Mouse (Mus musculus) limb, embryonic 14.5 days (tissue): ENCODE measurements around the gene Map2k4. TPM values are rescaled to one million over a fixed set of nuclear protein-coding genes. Genes with fewer than 3 reads are reported as not detected.

Experiments
- ATAC-seq: fragments of 200-750 bp; cut with Nextera tagmentation; 2 replicates; pipeline ENCODE4 v1.8.0; 2017; ENCODE audit warnings: low read depth, moderate number of reproducible peaks, moderate TSS enrichment; ENCODE audit not compliant: low FRiP score
- DNase-seq: peaks from one replicate; pipeline ENCODE4 v3.0.0-alpha.2; 2015; ENCODE audit warnings: low spot score
- H3K27ac ChIP-seq: fragments of 300-500 bp; sonication (generic); replicated peaks from 2 replicates; pipeline ENCODE4 v1.5.1; 2014; ENCODE audit warnings: low read depth, mild to moderate bottlenecking, low read length, moderate library complexity, mixed read lengths
- H3K27me3 ChIP-seq: fragments of 300-500 bp; sonication (generic); 2 replicates; pipeline ENCODE4 v1.6.1; 2014; ENCODE audit warnings: low read length, mixed read lengths; ENCODE audit not compliant: control insufficient read depth, insufficient read depth
- H3K36me3 ChIP-seq: fragments of 300-500 bp; sonication (generic); 2 replicates; pipeline ENCODE4 v1.6.1; 2014; ENCODE audit warnings: mild to moderate bottlenecking, low read length, moderate library complexity, mixed read lengths; ENCODE audit not compliant: control insufficient read depth, insufficient read depth
- H3K4me1 ChIP-seq: fragments of 300-500 bp; sonication (generic); 2 replicates; pipeline ENCODE4 v1.6.1; 2014; ENCODE audit warnings: antibody characterized with exemption, low read length, mixed read lengths; ENCODE audit not compliant: control insufficient read depth, insufficient read depth
- H3K4me2 ChIP-seq: fragments of 300-500 bp; sonication (generic); replicated peaks from 2 replicates; pipeline ENCODE4 v1.6.1; 2014; ENCODE audit warnings: low read depth, mild to moderate bottlenecking, low read length, moderate library complexity; ENCODE audit not compliant: severe bottlenecking
- H3K4me3 ChIP-seq: fragments of 300-500 bp; sonication (generic); replicated peaks from 2 replicates; pipeline ENCODE4 v1.5.1; 2014; ENCODE audit warnings: low read length
- H3K9ac ChIP-seq: fragments of 300-500 bp; sonication (generic); 2 replicates; pipeline ENCODE4 v1.6.1; 2014; ENCODE audit warnings: mild to moderate bottlenecking, low read depth, low read length, moderate library complexity; ENCODE audit not compliant: severe bottlenecking
- H3K9me3 ChIP-seq: fragments of 300-500 bp; sonication (generic); 2 replicates; pipeline ENCODE4 v1.6.1; 2016; ENCODE audit warnings: low read length; ENCODE audit not compliant: control insufficient read depth
- POLR2A ChIP-seq: fragments of 200-500 bp; IDR thresholded peaks from 2 replicates; pipeline ENCODE4 v1.8.0; 2012; ENCODE audit warnings: inconsistent platforms, mild to moderate bottlenecking, moderate library complexity, borderline replicate concordance; ENCODE audit not compliant: insufficient read depth, insufficient read length; ENCODE audit errors: extremely low read depth
- WGBS: fragments of 180-500 bp; shearing (Covaris S2); extraction: QIAGEN DNeasy Blood & Tissue Kit; methylation state at CpG from one replicate; pipeline ENCODE4 v1.1.7; 2014; 5-methylcytosine and 5-hydroxymethylcytosine counted together
- polyA plus RNA-seq, 2 experiments: library from polyadenylated mRNA; depleted of rRNA in 1 of 2; stranded (reverse) in 1 of 2; unstranded in 1 of 2; fragments of >200 nt; fragmentation: Nextera tagmentation in 1 of 2; extraction: Ambion mirVana in 1 of 2; gene quantifications; 2 replicates each; pipeline versions ENCODE4 v1.2.1 to v1.2.3; 2012 to 2014

Map2k4 gene
- polyA plus RNA-seq, 2 experiments: 40.2 to 68.8 TPM

DNA sequence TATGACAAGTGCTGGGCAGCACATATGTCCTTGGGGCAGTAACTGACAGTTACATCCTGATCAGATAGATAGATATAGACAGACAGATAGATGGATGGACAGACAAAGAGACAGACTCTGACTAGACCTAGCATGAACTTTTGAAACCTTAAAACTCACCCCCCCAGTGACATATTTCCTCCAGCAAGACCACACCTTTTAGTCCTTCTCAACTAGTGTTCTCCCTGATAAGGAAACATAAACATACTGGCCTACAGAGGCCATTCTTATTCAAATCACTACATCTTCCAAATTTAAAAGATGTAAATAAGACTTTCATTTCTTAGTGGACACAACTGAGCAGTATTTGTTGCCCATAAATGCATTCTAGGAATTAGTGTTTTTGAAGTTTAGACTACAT is 19.7 kb downstream of the Map2k4 start:
- DNase-seq (no peak), ATAC-seq (no peak)
- no peak overlapping the region for H3K4me3 ChIP-seq
- no peak overlapping the region for H3K27ac ChIP-seq
- H3K4me1 ChIP-seq: no peaks in the 10 kb centered on the region
- H3K9me3 ChIP-seq: no peaks in the 10 kb centered on the region
- H3K36me3 ChIP-seq: no peaks in the 10 kb centered on the region
- H3K4me2 ChIP-seq: no peak overlapping the region
- no peaks in the 10 kb centered on the region for H3K27me3 ChIP-seq
- no peak overlapping the region for H3K9ac ChIP-seq
- TF ChIP-seq POLR2A: no peak

DNA sequence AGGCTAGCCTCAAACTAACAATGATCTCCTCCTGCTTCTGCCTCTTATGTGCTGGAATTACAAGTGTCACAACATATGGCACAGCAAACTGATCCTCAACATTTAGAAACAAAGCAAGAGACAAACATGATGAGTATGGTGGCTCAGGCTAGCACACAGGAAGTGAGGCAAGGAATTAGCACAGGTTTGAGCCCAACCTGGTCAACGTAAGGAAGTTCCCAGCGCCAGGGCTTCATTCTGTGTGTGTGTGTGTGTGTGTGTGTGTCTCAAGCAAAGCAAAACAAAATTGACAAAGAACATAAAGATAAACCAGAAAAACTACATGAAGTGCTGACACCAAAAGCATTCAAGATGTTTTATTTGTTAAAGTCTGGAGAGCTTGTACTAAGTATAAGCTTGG is 27.2 kb downstream of the Map2k4 start:
- Histone ChIP-seq H3K4me2 (no peak overlapping the region), H3K27ac (no peak overlapping the region), H3K27me3 (no peaks in the 10 kb centered on the region), H3K9ac (no peak overlapping the region), H3K4me3 (no peak overlapping the region), H3K9me3 (no peaks in the 10 kb centered on the region), H3K4me1 (no peaks in the 10 kb centered on the region), H3K36me3 (no peaks in the 10 kb centered on the region)
- ATAC-seq: no peak
- WGBS: 92% methylated on average over 2 of the region's 2 CpGs
- no peak for DNase-seq
- TF ChIP-seq POLR2A: no peak

DNA sequence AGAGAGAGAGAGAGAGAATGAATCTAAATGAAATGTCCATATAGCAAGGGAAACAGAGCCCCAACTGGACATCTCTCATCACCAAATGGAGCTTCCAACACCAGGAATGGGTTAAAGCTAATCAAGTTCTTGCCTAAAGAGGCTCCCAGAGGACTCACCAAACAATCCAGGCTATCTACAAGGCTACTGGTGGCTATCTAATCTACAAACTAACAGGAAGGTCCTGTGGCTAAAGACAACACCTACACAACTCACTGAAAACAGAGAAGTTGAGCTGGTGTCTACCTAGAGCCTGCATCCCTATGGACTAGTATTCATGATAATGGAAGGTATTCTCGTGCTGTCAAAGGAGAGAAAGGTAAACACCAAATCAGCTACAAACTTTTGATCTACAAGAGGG is 28.7 kb downstream of the Map2k4 start:
- 97% methylated on average over 1 of the region's 1 CpGs for WGBS
- TF ChIP-seq POLR2A: no peak
- H3K4me2 ChIP-seq: no peak overlapping the region
- H3K9me3 ChIP-seq: no peaks in the 10 kb centered on the region
- no peaks in the 10 kb centered on the region for H3K27me3 ChIP-seq
- DNase-seq: no peak
- no peak overlapping the region for H3K27ac ChIP-seq
- H3K4me3 ChIP-seq: no peak overlapping the region
- H3K36me3 ChIP-seq: no peaks in the 10 kb centered on the region
- no peak for ATAC-seq
- 0 out of 2 replicates have a peak, but pooled peaks cover under 1% of the 10 kb centered on the region for H3K4me1 ChIP-seq
- H3K9ac ChIP-seq: no peak overlapping the region

DNA sequence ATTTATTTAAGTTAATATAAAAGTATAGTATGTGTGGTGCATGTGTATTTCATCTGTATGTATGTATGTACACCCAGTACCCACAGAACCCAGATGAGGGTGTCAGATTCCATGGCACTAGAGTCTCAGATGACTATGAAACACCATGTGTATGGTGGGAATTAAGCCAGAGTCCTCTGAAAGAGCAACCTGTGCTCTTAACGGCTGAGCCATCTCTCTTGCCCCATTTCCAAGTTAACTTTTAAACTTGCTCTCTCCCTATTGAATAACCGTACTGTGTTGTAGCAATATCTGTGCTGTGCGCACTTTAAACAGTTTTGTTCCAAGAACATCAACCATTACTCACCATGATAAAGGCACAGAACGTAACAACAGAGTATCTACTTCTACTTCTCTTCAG is 33.9 kb downstream of the Map2k4 start:
- TF ChIP-seq POLR2A: no peak

DNA sequence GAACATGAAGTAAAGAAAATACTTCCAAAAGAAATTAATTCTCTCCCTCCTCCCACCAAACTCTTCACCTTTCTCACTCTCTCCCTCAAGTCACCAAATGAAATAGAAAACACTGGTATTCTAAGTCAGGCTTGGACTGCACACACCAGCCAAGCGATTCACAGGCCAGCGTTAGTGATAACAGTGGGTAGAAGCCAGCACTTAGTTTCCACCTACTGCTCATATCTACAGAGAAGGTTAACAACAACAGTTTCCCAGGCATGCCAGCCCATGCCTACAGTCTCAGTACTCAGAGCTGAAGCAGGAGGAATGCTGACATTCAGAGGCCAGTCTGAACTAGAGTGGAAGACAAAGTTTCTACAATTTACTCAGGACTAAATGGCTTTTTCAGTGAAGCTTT is 34.5 kb downstream of the Map2k4 start:
- Histone ChIP-seq H3K4me1 (0 out of 2 replicates have a peak, but pooled peaks cover 2% of the 10 kb centered on the region), H3K9me3 (no peaks in the 10 kb centered on the region), H3K4me3 (no peak overlapping the region), H3K9ac (no peak overlapping the region), H3K36me3 (peaks cover 9% of the 10 kb centered on the region), H3K27me3 (no peaks in the 10 kb centered on the region), H3K27ac (no peak overlapping the region), H3K4me2 (no peak overlapping the region)
- no peak for TF ChIP-seq POLR2A
- ATAC-seq (no peak), DNase-seq (no peak)
- WGBS: 93% methylated on average over 2 of the region's 2 CpGs

More for the DNA sequence above, 33.9 kb downstream of the Map2k4 start:
- 82% methylated on average over 4 of the region's 4 CpGs for WGBS
- H3K4me3 ChIP-seq: no peak overlapping the region
- DNase-seq (no peak), ATAC-seq (no peak)
- H3K9me3 ChIP-seq: no peaks in the 10 kb centered on the region
- H3K27ac ChIP-seq: no peak overlapping the region
- peaks cover 9% of the 10 kb centered on the region for H3K36me3 ChIP-seq
- 0 out of 2 replicates have a peak, but pooled peaks cover 2% of the 10 kb centered on the region for H3K4me1 ChIP-seq
- no peak overlapping the region for H3K4me2 ChIP-seq
- no peak overlapping the region for H3K9ac ChIP-seq
- no peaks in the 10 kb centered on the region for H3K27me3 ChIP-seq

DNA sequence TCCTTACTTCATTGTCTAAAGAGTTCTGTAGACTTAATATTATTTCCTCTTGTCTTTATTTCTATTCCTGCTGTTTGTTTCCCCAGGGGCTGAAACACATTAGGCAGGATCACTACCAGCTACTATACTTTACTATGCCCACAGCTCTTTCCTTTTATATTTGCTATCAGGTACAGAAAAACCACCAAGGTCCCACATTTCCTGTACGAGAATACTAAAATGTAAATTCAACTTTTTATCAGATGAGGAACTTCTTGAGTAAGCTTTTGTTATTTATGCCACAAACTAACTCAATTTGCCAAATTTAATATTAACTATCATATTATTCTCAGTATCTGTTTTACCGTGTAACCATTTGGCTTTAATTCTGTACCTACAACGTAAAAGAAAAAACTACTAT is 37.6 kb downstream of the Map2k4 start:
- Histone ChIP-seq H3K27me3 (no peaks in the 10 kb centered on the region), H3K4me3 (no peak overlapping the region), H3K9me3 (no peaks in the 10 kb centered on the region), H3K4me1 (0 out of 2 replicates have a peak, but pooled peaks cover 2% of the 10 kb centered on the region), H3K27ac (no peak overlapping the region), H3K4me2 (no peak overlapping the region), H3K9ac (no peak overlapping the region), H3K36me3 (peaks cover 9% of the 10 kb centered on the region)
- DNase-seq (no peak), ATAC-seq (no peak)
- no peak for TF ChIP-seq POLR2A
- 82% methylated on average over 3 of the region's 3 CpGs for WGBS
